In genomic region chr2:26056226-26056625, GRCm38 (mm10) we compare ENCODE assay signal across 26 mouse cellular contexts. TPM values are rescaled to one million over a fixed set of nuclear protein-coding genes. Genes with fewer than 3 reads are reported as not detected.
DNase-seq lines count a peak whose midpoint lies in the region; ATAC-seq lines count a peak whose summit lies in the region.
"Had no signal": no experiment of that assay in that cellular context is flagged by ENCODE, and none has a peak within 500 bp of the region (broad histone marks: within the 10 kb centered on the region; RNA-seq: fewer than 3 reads in every experiment).

No protein-coding gene starts in this region.

- H3K27ac ChIP-seq in midbrain, embryonic 11.5 days (ENCODE audit: low read depth, low read length), result no peak overlapping the region
- H3K27ac ChIP-seq in midbrain, embryonic 16.5 days (ENCODE audit: low read length), result no peak overlapping the region
- peak overlapping the region; percentile 16; the same call in 1 of the 2 replicates for H3K27ac ChIP-seq in stomach, embryonic 15.5 days
- no peak overlapping the region for H3K27ac ChIP-seq in liver, embryonic 11.5 days (ENCODE audit: low read depth, low read length)
- H3K27ac ChIP-seq: forebrain, embryonic 10.5 days; forebrain, embryonic 13.5 days; heart, adult 2 months; heart, embryonic 10.5 days; heart, embryonic 13.5 days; hindbrain, embryonic 12.5 days; hindbrain, embryonic 15.5 days; intestine, embryonic 15.5 days had no signal

- H3K36me3 ChIP-seq in midbrain, embryonic 11.5 days (ENCODE audit: control insufficient read depth, insufficient read depth, low read length), result no peaks in the 10 kb centered on the region
- peaks cover 4% of the 10 kb centered on the region for H3K36me3 ChIP-seq in midbrain, embryonic 16.5 days (ENCODE audit: control insufficient read depth, insufficient read depth, low read length)
- H3K36me3 ChIP-seq in stomach, embryonic 15.5 days, result no peaks in the 10 kb centered on the region
- no peaks in the 10 kb centered on the region for H3K36me3 ChIP-seq in liver, embryonic 11.5 days (ENCODE audit: control insufficient read depth, insufficient read depth, low read length)
- H3K36me3 ChIP-seq: forebrain, embryonic 10.5 days; G1E; heart, embryonic 10.5 days; hindbrain, embryonic 15.5 days had no signal

- DNase-seq in midbrain, embryonic 11.5 days (ENCODE audit: low spot score, missing footprints), result peak; percentile 75
- DNase-seq in ZHBTc4 (ENCODE audit: low read depth, low spot score), result peak; percentile 57
- DNase-seq in adipocyte (ENCODE audit: low spot score), result no peak
- DNase-seq in spleen, adult 12 weeks (ENCODE audit: low spot score), result no peak
- DNase-seq in liver, embryonic 11.5 days (ENCODE audit: low spot score), result no peak
- DNase-seq: adrenal gland, adult 8-10 months; adrenal gland, postnatal 25 days; cerebellum, adult 11-12 months; cerebellum, adult 8-10 months; cerebellum, postnatal 10 days; cerebellum, postnatal 36 days; gastrocnemius, postnatal 10 days; gastrocnemius, postnatal 36 days; heart, adult 2 months had no signal

- H3K9ac ChIP-seq in midbrain, embryonic 11.5 days (ENCODE audit: low read length), result no peak overlapping the region
- no peak overlapping the region for H3K9ac ChIP-seq in midbrain, embryonic 16.5 days (ENCODE audit: low read depth, low read length)
- no peak overlapping the region for H3K9ac ChIP-seq in stomach, embryonic 15.5 days
- no peak overlapping the region for H3K9ac ChIP-seq in liver, embryonic 11.5 days (ENCODE audit: low read depth, low read length)
- H3K9ac ChIP-seq: heart, embryonic 13.5 days; hindbrain, embryonic 12.5 days; hindbrain, embryonic 15.5 days; intestine, embryonic 15.5 days had no signal

- no peaks in the 10 kb centered on the region for H3K27me3 ChIP-seq in midbrain, embryonic 11.5 days (ENCODE audit: control insufficient read depth, insufficient read depth, low read length)
- H3K27me3 ChIP-seq in midbrain, embryonic 16.5 days (ENCODE audit: control insufficient read depth, insufficient read depth, low read depth, low read length), result no peaks in the 10 kb centered on the region
- H3K27me3 ChIP-seq in stomach, embryonic 15.5 days (replicated peaks), result no peaks in the 10 kb centered on the region
- no peaks in the 10 kb centered on the region for H3K27me3 ChIP-seq in liver, embryonic 11.5 days (replicated peaks; ENCODE audit: control insufficient read depth, insufficient read depth, low read length)
- H3K27me3 ChIP-seq: forebrain, embryonic 13.5 days; hindbrain, embryonic 12.5 days; hindbrain, embryonic 15.5 days; intestine, embryonic 15.5 days; Patski had no signal

- WGBS in midbrain, embryonic 11.5 days, result 74% methylated on average over 5 of the region's 5 CpGs
- WGBS in midbrain, embryonic 16.5 days, result 73% methylated on average over 5 of the region's 5 CpGs
- WGBS in stomach, embryonic 15.5 days, result 47% methylated on average over 5 of the region's 5 CpGs
- 75% methylated on average over 5 of the region's 5 CpGs for WGBS in liver, embryonic 11.5 days

- no peaks in the 10 kb centered on the region; the same call in 1 of the 2 replicates for H3K4me1 ChIP-seq in midbrain, embryonic 11.5 days (ENCODE audit: control insufficient read depth, insufficient read depth, low read length)
- H3K4me1 ChIP-seq in midbrain, embryonic 16.5 days (ENCODE audit: control insufficient read depth, insufficient read depth, low read length), result peaks cover 9% of the 10 kb centered on the region
- H3K4me1 ChIP-seq in stomach, embryonic 15.5 days, result peaks cover 12% of the 10 kb centered on the region
- H3K4me1 ChIP-seq in liver, embryonic 11.5 days (replicated peaks; ENCODE audit: control insufficient read depth, insufficient read depth, low read length), result peaks cover 8% of the 10 kb centered on the region
- H3K4me1 ChIP-seq: intestine, embryonic 15.5 days had no signal

- no peak overlapping the region for H3K4me3 ChIP-seq in midbrain, embryonic 11.5 days (ENCODE audit: low read depth, low read length)
- H3K4me3 ChIP-seq in midbrain, embryonic 16.5 days (ENCODE audit: low read depth, low read length), result no peak overlapping the region
- no peak overlapping the region for H3K4me3 ChIP-seq in stomach, embryonic 15.5 days (replicated peaks)
- H3K4me3 ChIP-seq in liver, embryonic 11.5 days (ENCODE audit: low read depth, low read length), result no peak overlapping the region
- H3K4me3 ChIP-seq: forebrain, embryonic 10.5 days; forebrain, embryonic 13.5 days; heart, adult 2 months; heart, embryonic 10.5 days; heart, embryonic 13.5 days; hindbrain, embryonic 12.5 days; hindbrain, embryonic 15.5 days; intestine, embryonic 15.5 days had no signal

- H3K9me3 ChIP-seq in midbrain, embryonic 11.5 days (ENCODE audit: control insufficient read depth, low read length), result no peaks in the 10 kb centered on the region
- no peaks in the 10 kb centered on the region for H3K9me3 ChIP-seq in midbrain, embryonic 16.5 days (replicated peaks; ENCODE audit: control insufficient read depth, low read length, poor library complexity, severe bottlenecking)
- no peaks in the 10 kb centered on the region for H3K9me3 ChIP-seq in stomach, embryonic 15.5 days
- no peaks in the 10 kb centered on the region for H3K9me3 ChIP-seq in liver, embryonic 11.5 days (ENCODE audit: control insufficient read depth, low read length)
- H3K9me3 ChIP-seq: forebrain, embryonic 10.5 days; forebrain, embryonic 13.5 days; G1E; heart, embryonic 10.5 days; heart, embryonic 13.5 days; hindbrain, embryonic 12.5 days; hindbrain, embryonic 15.5 days; intestine, embryonic 15.5 days had no signal

- ATAC-seq in midbrain, embryonic 11.5 days (ENCODE audit: low FRiP score), result no peak
- no peak for ATAC-seq in midbrain, embryonic 16.5 days
- ATAC-seq in stomach, embryonic 15.5 days (ENCODE audit: insufficient read depth, low FRiP score, low read depth), result no peak
- no peak for ATAC-seq in liver, embryonic 11.5 days (replicated peaks; ENCODE audit: low FRiP score)
- ATAC-seq: CD4-positive, CD25-positive, alpha-beta regulatory T cell, adult 4 months; forebrain, embryonic 13.5 days; intestine, embryonic 15.5 days; Patski had no signal

- H3K4me2 ChIP-seq in midbrain, embryonic 11.5 days, result no peak overlapping the region
- no peak overlapping the region for H3K4me2 ChIP-seq in midbrain, embryonic 16.5 days (ENCODE audit: low read length)
- H3K4me2 ChIP-seq in stomach, embryonic 15.5 days, result no peak overlapping the region
- H3K4me2 ChIP-seq in liver, embryonic 11.5 days, result no peak overlapping the region
- H3K4me2 ChIP-seq: forebrain, embryonic 13.5 days; heart, embryonic 13.5 days; hindbrain, embryonic 12.5 days; hindbrain, embryonic 15.5 days; intestine, embryonic 15.5 days had no signal

RNA-seq across cellular contexts. Expression of gene Ubac1, which starts 34.7 kb away (rescaled TPM):
- 96.1 and 101 TPM in 2 replicates for polyA plus RNA-seq in midbrain, embryonic 11.5 days (2014; fragmentation: Nextera tagmentation; extraction: Ambion mirVana)
- polyA plus RNA-seq in midbrain, embryonic 16.5 days (2015; fragmentation: Nextera tagmentation; extraction: Ambion mirVana), result 130 and 144 TPM in 2 replicates
- 87.6 and 105 TPM in 2 replicates for polyA plus RNA-seq in stomach, embryonic 15.5 days (2015; fragmentation: Nextera tagmentation; extraction: Ambion mirVana)
- polyA plus RNA-seq in liver, embryonic 11.5 days (2014; fragmentation: Nextera tagmentation; extraction: Ambion mirVana), result 290 and 303 TPM in 2 replicates

Comparison
In these comparisons a context has a peak if more than half of its experiments do, and no peak if none do; other contexts are left out.
1. DNase-seq: peak in midbrain, embryonic 11.5 days (single experiment) and ZHBTc4 (single experiment); none in adipocyte (single experiment), spleen, adult 12 weeks (single experiment) and liver, embryonic 11.5 days (single experiment).